Mouse (Mus musculus) E14TG2a.4 (cell line): ENCODE results near the gene Mettl18.

Experiments used
- H3K27me3 ChIP-seq: 2 replicates; pipeline ENCODE4 v1.6.1; 2014; ENCODE audit warnings: low read length, control low read depth; ENCODE audit not compliant: insufficient read depth
- H3K36me3 ChIP-seq: 2 replicates; pipeline ENCODE4 v1.6.1; 2014; ENCODE audit warnings: low read length, control low read depth; ENCODE audit not compliant: insufficient read depth
- H3K4me1 ChIP-seq: replicated peaks from 2 replicates; pipeline ENCODE4 v1.6.1; 2014; ENCODE audit warnings: low read depth, low read length, control low read depth
- H3K4me3 ChIP-seq: replicated peaks from 2 replicates; pipeline ENCODE4 v1.5.1; 2014; ENCODE audit warnings: mild to moderate bottlenecking, low read length
- H3K9me3 ChIP-seq: 2 replicates; pipeline ENCODE4 v1.6.1; 2014; ENCODE audit warnings: low read length, control low read depth
- CTCF ChIP-seq: conservative IDR thresholded peaks from 2 replicates; pipeline ENCODE4 v1.5.1; 2014; ENCODE audit warnings: low read length
- NANOG ChIP-seq: IDR thresholded peaks from 2 replicates; pipeline ENCODE4 v1.6.1; 2014; ENCODE audit warnings: borderline replicate concordance, low read length, mixed read lengths
- POU5F1 ChIP-seq: IDR thresholded peaks from 2 replicates; pipeline ENCODE4 v1.6.1; 2014; ENCODE audit warnings: low read length, borderline replicate concordance

Gene Mettl18

DNA sequence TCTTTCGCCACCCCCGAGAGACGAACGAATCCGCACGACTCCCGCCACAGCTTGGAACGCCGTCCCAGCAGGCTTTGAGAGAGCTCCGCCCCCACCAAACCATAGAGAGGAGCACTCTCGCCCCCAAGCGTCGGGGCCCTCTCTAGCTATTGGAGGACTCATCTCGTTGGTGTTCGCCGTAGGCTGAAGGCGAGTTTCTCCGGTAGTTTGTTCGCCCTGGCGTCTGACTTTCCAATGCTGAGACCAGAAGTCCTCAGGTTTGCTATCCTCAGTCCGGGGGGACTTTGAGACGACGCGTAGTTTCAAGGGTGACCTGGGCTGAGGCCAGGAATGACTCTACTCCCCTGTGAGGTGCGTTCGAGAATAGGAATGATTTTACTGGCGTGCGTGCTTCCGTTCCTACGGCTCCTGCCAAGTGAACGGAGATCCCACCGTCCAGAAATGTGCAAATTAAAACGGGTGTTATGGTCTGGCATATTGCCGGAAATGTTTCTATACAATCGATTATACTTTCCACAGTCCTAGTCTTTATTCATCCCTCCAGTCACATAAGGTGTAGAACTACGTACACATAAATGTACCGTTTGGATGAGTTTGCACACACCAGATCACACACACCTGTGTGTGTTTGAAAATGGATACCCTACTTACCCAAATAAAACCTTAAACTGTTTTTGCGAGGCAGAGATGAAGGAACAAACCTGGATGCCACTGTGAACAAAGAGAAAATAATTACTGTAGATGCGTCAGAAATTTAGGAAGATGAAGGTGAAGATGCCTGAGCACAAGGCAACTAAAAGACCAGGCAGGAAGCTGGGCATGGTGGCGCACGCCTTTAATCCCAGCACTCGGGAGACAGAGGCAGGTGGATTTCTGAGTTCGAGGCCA is at the start of gene Mettl18, which contains the start of gene BC055324:
Gene Mettl18, plus strand, starts transcription at position 169 of the 888 bp plus-strand sequence.
Gene BC055324, minus strand, starts transcription at position 76 of the 888 bp plus-strand sequence.
- peaks cover 34% of the 10 kb centered on the region for H3K36me3 ChIP-seq
- H3K27me3 ChIP-seq: no peaks in the 10 kb centered on the region
- no peak for TF ChIP-seq NANOG
- H3K4me1 ChIP-seq: peaks cover 28% of the 10 kb centered on the region
- no peaks in the 10 kb centered on the region for H3K9me3 ChIP-seq
- H3K4me3 ChIP-seq: peak within 1 kb of the TSS; percentile 91

GRCm38 (mm10) chr1:163953396-163953795 is 41.3 kb upstream of the Mettl18 start:
- TF ChIP-seq POU5F1 (no peak), CTCF (no peak), NANOG (no peak)
- Histone ChIP-seq H3K27me3 (no peaks in the 10 kb centered on the region), H3K36me3 (peaks cover 99% of the 10 kb centered on the region)

GRCm38 (mm10) chr1:163958036-163958435 is 36.7 kb upstream of the Mettl18 start:
- H3K4me3 ChIP-seq: no peak overlapping the region
- peaks cover 91% of the 10 kb centered on the region for H3K36me3 ChIP-seq
- TF ChIP-seq CTCF (no peak), NANOG (no peak), POU5F1 (no peak)
- H3K4me1 ChIP-seq: no peaks in the 10 kb centered on the region
- H3K9me3 ChIP-seq: no peaks in the 10 kb centered on the region
- no peaks in the 10 kb centered on the region for H3K27me3 ChIP-seq

More at GRCm38 (mm10) chr1:163953396-163953795, 41.3 kb upstream of the Mettl18 start:
- H3K9me3 ChIP-seq: no peaks in the 10 kb centered on the region
- no peak overlapping the region for H3K4me3 ChIP-seq
- no peaks in the 10 kb centered on the region for H3K4me1 ChIP-seq

- H3K4me1 ChIP-seq: 0 out of 2 replicates have a peak, but pooled peaks cover under 1% of the 10 kb centered on the region
- TF ChIP-seq POU5F1: no peak
- TF ChIP-seq CTCF: no peak
- no peak for TF ChIP-seq NANOG
- H3K9me3 ChIP-seq: no peaks in the 10 kb centered on the region
- H3K27me3 ChIP-seq: no peaks in the 10 kb centered on the region
- H3K4me3 ChIP-seq: no peak overlapping the region
- H3K36me3 ChIP-seq: peaks cover 77% of the 10 kb centered on the region
Observed at GRCm38 (mm10) chr1:163964008-163964689, 30.5 kb upstream of the Mettl18 start.

DNA sequence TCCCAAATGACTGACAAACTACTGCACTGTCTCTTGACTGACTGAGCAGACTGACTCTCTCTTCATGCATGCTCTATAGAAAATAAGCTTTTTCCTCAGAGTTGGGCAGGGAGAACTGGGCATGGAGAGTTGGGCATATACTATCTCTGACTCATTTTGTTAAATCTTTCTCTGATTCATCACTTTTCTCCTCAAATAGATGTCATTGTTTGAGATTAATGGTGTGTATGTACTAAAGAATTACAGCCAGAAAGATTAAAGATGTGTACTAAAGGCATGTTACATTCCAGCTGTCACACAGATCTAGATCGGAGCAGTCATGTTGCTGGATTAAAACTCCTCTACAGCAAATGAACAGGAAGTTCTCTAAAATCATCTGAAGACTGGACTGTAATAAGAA is 20.2 kb upstream of the Mettl18 start:
- no peak for TF ChIP-seq NANOG
- TF ChIP-seq CTCF: no peak
- no peak for TF ChIP-seq POU5F1
- 0 out of 2 replicates have a peak, but pooled peaks cover under 1% of the 10 kb centered on the region for H3K4me1 ChIP-seq
- H3K9me3 ChIP-seq: no peaks in the 10 kb centered on the region
- H3K36me3 ChIP-seq: peaks cover 57% of the 10 kb centered on the region
- no peaks in the 10 kb centered on the region for H3K27me3 ChIP-seq
- H3K4me3 ChIP-seq: no peak overlapping the region

DNA sequence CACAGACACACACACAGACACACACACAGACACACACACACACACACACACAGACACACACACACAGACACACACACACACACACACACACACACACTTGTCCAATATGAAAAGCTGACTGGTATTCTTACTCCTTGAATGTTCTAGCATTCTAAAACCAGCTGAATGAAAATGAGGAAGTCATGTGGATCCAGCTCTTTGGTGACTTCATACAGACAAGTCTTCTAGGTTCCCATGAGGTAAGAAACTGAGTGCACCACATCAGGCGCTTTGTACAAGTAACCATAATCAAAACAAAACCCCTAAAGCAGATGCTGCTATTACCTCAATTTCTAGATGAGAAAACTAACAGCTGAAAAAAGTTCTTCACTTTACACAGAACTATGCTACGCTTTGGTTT is 19.6 kb upstream of the Mettl18 start:
- peaks cover 59% of the 10 kb centered on the region for H3K36me3 ChIP-seq
- no peaks in the 10 kb centered on the region for H3K27me3 ChIP-seq
- no peak overlapping the region for H3K4me3 ChIP-seq
- no peaks in the 10 kb centered on the region for H3K4me1 ChIP-seq
- H3K9me3 ChIP-seq: no peaks in the 10 kb centered on the region
- no peak for TF ChIP-seq CTCF
- no peak for TF ChIP-seq NANOG
- no peak for TF ChIP-seq POU5F1

DNA sequence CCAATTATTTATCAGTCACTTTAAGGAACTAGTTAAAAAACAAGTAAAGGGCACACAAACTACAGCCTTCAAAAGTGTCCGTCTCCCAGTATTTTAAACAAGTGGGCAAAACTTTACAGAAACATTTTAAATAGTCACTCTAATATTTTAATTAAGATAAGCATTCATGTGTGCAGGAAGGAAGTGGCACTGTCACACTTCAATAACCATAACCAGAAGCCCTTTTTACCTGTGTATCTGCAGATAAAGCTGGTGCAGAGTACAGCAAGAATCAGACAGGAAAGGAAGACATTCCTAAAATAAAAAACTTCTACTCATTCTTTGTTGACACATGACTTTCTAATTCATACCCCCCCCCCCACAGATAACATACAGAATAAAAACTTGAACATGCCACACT is 18.2 kb upstream of the Mettl18 start:
- peaks cover 62% of the 10 kb centered on the region for H3K36me3 ChIP-seq
- H3K4me1 ChIP-seq: no peaks in the 10 kb centered on the region
- no peak overlapping the region for H3K4me3 ChIP-seq
- no peaks in the 10 kb centered on the region for H3K27me3 ChIP-seq
- no peaks in the 10 kb centered on the region for H3K9me3 ChIP-seq
- TF ChIP-seq NANOG: no peak

- no peak for TF ChIP-seq POU5F1
- TF ChIP-seq CTCF: no peak
- no peak for TF ChIP-seq NANOG
- peaks cover 47% of the 10 kb centered on the region for H3K36me3 ChIP-seq
- H3K9me3 ChIP-seq: no peaks in the 10 kb centered on the region
- H3K4me1 ChIP-seq: peaks cover 28% of the 10 kb centered on the region
- H3K4me3 ChIP-seq: no peak overlapping the region
- H3K27me3 ChIP-seq: no peaks in the 10 kb centered on the region
Observed at GRCm38 (mm10) chr1:163992371-163992770, 2.3 kb upstream of the Mettl18 start.
